Mouse (Mus musculus) left cerebral cortex, adult 18-20 months (tissue): ENCODE data around the gene Haus5. TPM values are rescaled to one million over a fixed set of nuclear protein-coding genes. Genes with fewer than 3 reads are reported as not detected.

Experiments
- DNase-seq, 2 experiments: peaks; one replicate each; pipeline ENCODE4 v3.0.0; 2021 to 2022; ENCODE audit warnings: low spot score in 2 of 2, mixed read lengths in 1 of 2
- total RNA-seq, 2 experiments: library from RNA; stranded (reverse); gene quantifications; 2 replicates each; pipeline ENCODE4 v1.2.3; 2021

The Haus5 gene
- total RNA-seq, 2 experiments from 2014 or later, result 5.2 to 7.6 TPM

DNA sequence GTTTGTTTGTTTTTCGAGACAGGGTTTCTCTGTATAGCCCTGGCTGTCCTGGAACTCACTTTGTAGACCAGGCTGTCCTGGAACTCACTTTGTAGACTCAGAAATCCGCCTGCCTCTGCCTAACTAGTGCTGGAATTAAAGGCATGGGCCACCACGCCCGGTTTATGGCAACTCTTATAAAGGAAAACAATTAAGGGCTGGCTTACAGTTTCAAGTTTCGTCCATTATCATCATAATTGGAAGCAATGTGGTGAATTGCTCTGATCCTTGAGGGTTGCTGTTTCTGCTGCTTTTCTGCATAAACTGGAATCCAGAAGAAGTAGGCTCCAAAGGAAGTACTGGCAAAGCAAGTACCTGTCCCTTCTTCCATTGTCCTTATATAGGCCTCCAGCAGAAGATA, 38.1 kb downstream of the Haus5 start:
- no peak for DNase-seq

DNA sequence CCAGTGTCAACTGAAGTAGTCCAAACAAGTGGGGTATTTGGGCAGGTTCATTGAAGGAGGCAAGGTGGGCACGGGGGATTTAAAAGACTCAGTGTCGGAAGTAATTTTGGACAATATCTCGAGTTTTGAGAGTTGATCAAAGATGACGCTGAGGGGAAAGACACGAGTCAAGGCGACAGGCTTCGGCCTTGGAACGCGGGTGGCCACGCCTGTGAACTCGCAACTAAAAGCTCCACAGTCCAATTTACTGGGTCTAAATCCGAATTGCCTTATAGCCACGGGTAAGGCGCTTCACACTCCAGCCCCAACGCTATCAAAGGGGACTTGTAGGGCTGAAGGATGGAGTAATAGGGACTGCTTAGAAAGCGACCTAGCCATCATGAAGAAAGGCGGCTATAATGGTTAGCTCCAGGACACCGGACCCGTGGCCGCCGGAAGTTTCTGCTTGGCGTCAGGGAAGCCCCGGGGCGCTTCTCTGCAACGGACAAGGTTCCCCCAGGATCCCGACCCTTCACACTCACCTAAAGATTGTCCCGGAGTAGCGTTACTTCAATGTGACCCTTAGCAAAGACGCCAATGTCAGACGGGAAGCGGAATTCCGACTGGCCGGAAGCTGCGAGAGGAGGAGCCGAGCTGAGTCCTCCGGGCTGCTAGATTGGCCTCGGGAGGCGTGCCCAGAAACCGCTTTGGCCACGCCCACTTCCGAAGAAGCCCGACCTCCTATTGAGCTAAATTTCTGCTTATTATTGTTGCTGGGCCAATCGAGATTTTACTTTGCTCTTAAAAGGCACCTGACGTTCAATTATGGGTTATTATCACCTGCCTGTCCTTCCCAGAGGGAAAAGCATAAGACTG, 39.0 kb downstream of the Haus5 start, which contains the start of gene Cox6b1:
Cox6b1 (minus strand) TSS at position 622 of the 855 bp plus-strand sequence.
- DNase-seq, result peak; percentile 83 to 87

DNA sequence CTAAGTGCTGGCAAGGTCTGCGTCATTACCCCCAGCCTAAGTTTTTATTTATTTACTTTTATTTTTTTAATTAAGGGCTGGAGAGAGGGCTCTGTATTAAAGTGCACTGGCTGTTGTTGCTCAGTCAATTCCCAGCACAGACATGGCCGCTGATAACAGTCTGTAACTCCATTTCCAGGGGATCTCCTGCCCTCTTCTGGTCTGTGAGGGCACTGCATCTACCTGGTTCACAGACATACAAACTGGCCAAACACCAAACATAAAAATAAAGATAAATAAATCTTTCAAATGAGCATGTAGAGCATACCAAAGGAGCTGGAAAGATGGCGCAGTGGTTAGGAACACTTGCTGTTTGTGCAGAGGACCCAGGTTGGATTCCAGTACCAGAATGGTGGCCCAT, 45.6 kb downstream of the Haus5 start:
- peak in 1 of 2 experiments; percentile 24 for DNase-seq

DNA sequence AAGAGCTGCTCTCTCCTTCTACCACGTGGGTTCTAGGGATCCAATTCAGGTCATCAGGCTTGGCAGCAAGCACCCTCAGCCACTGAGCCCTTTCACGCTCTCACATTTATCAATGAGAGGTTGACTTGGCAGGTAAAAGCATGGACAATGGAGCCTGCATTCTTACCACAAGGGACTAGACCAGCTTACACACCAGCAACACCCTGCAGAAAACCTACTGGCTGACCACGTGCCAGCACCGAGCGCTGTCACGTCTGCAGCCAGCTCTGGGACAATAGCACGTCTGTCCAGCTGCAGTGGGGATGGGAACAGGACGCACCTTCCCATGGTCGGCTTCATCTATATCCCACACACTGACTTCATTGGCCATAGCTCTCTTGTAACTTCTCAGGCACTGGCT, 46.1 kb downstream of the Haus5 start:
- no peak for DNase-seq

DNA sequence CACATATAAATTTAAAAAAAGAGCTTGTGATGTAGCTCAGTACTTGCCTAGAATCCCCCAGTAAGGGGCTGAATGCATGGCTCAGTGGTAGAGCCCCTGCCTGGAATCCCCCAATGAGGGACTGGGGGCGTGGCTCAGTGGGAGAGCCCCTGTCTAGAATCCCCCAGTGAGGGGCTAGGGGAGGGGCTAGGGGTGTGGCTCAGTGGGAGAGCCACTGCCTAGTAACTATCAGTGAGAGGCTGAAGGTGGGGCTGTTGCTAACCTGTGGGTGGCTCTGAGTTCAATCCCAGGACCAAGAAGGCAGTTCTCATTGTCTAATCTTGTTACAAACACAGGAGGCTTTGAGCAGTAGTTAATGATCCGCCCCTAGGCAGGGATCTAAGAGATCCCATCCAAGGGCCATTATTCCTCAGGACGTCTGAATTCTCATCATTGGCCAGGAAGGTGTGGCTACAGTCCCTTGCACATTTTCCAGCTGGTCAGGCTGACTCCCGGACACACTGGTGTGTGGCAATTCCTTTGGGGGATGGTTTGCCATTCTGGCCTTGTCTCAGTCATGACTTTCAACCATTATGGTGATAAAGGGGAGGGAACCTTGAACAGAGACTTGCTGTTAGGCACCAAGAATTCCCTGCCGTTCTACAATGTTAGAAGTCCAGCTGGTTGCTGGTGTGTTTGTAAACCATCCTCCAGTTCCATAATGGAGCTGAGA, 49.6 kb downstream of the Haus5 start:
- no peak for DNase-seq

DNA sequence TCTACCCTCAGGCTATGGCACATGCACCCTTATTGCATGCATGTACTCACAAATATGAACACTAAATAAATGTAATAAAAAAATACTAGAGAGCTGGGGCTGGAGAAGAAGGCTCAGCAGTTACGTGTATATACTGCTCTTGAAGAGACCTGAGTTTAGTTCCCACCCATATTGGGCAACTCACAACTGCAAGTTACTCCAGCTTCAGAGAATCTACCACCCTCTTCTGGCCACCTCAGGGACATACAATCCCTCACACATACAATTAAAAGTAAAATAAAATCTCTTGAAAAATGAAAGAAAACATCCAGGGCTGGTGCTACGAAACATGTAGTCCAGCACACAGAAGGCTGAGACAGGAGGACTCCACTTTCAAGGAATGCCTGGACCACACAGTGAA, 50.3 kb downstream of the Haus5 start:
- no peak for DNase-seq

DNA sequence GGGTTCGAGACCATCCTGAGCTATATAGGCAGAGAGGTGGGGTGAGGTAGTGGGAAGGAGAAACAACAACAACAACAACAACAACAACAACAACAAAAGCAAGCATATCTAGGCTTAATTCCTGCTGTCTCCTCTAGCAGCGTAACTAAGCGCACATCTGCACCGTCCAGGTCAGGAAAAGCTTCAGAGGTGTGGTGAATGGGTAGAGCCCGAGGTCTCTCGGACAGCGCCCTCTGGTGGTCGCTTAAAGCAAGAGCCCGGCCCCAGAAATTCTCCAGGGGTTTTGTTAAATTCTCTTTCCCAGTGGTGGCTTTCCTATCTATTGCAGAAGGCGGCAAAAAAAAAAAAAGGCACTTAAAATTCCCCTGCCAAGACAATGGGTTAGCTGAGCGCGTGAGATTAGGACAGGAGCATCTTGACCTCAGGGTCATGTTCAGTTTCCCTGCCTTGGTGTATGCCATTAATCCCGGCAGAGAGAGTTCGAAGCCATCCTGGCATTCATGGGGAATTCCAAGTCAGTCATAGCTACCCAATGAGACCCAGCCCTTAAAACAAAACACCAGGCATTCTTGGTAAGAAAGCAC, 51.2 kb downstream of the Haus5 start:
- DNase-seq, result peak; percentile 32 to 53

DNA sequence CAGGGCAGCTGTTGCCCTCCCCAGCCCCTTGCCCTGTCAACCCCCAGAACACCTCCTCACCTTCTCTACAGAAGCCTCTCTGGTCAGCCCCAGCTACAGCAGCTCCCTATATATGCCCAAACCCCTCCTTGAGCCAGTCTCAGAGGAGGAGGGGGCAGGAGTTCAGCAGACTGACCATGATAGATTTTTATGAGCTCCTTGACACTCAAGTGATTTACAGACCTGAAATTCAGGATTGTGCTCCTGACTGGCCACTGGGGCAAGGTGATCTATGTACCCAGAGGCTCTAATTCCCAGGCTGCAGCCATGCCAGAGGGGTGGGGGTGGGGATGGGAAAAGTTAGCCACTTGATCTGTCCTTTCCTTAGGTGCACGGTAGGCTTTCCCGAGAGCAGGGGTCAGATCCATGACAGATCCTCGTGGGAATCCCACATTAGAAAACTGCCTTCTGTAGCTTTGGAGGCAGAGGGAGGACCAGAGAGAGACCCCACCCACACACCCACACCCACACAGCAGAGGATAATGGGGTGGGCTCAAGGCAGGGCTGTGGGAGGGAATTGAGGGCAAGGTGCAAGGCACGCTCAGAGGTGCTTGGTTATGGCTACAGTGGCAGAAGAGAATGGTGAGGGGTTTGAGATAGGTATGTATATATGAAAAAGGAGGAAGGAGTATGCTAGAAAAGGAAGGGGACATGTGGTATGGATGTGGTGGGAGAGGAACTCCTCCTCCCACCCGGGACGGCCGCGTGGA, 52.0 kb downstream of the Haus5 start, which contains the start of gene Upk1a:
Upk1a (minus strand) TSS at position 194 of the 749 bp plus-strand sequence.
- DNase-seq, result no peak

DNA sequence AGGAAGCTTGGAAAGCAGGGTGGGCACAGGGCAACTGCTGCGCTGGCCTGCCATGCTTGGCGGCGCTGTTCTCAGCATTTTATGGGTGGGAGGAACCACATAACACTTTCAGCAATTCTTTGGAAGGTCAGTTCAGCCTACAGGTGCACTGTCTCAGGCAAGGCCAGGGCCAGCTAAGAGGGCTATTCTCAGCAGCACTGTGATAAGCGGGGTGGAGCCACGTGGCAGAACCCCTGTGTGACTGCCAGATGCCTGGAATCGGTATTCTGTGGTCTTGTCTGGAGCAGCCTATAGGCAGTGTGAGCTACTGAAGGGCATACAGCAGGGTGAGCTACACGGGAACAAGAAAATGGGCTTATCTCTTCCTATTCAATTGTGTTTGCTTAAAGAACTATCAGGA, 54.8 kb downstream of the Haus5 start:
- no peak for DNase-seq

DNA sequence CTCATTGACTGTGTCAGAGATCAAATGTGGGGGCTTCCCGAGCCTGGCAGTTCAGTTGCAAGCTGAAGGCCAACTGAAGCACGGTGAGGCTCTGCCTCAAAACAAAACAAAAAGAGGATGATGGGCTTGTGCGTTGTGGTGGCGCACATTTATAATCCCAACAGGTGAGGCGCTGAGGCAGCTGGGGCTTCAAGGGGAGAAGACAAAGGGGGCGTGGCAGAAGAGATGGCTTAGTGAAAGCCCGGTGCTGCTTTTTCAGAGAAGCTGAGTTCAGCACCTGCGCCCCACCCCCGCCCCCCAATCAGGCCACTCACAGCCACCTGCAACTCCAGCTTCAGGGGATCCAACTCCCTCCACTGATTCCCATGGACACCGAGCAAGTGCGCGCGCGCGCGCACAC, 56.3 kb downstream of the Haus5 start:
- no peak for DNase-seq

DNA sequence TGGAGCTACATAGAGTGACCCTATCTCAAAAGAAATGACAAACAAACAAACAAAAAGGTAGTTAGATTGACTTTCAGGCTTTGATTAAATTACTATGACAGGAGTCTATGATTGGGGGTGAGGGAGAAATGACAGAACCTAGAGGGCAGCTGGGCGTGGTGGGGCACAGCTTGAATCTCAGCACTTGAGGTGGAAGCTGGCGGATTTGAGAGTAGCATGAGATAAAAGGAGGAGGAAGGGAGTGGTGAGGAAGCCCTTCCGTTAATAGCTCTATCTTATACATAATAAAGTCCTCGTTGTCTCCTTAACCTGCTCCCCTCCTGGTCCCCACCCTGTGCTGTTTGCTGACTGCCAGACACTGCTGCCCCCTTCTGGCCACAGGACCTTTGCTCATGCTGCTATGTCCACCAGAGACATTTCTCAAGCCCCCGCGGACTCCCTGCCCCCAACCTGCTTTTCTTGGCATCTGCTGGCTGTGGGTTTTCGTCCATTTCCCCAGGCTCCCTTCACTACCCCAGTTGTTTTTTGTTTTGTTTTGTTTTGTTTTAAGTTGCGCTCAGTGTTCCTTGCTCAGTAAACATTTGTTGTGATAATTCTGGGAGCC, 57.0 kb downstream of the Haus5 start:
- DNase-seq, result peak in 1 of 2 experiments; percentile 48

DNA sequence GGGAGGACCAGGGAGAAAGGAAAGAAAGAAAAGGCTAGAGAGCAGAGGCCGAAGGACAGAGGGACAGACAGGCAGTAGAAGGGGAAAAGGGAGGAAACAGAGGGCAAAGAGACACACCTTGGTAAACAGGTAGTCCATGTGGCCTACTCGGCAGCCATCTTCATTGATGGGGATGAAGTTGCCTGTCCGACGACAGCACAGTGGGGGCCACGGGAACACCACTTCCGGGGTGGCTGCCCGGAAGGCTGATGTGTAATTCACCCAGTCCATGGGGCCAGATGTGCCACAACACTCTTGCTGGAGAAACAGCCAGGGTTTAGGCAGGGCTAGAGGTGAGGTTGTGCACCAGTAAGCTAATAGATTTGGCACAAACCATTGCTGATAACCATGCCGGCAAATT, 59.9 kb downstream of the Haus5 start:
- no peak for DNase-seq

DNA sequence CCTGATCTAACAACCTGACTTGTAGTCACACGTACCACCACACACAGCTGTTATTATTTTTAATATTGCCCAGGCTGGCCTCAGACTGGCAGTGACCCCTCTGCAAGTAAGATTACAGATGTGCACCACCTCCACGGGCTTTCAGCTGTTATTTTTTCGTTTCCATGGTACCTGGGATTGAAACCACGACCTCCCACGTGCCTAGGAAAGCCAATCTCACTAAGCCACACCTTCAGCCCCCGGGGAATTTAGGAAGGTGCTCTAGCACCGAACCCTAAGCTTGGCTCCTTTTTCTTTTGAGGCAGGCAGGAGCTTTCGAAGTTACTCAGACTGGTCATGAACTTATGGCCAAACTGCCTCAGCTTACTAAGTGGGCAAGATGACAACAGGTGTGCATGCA, 60.4 kb downstream of the Haus5 start:
- DNase-seq, result no peak

Other genes with a start within 250 kb of the Haus5 start
- 1 to 10 TPM in 1 of 2 experiments, not detected in 1; 1.8 TPM for gene Hcst, start 245.1 kb downstream of the Haus5 start, total RNA-seq
- 1 to 10 TPM; 3.9 to 4.1 TPM for gene Nfkbid, start 243.3 kb downstream of the Haus5 start, total RNA-seq
- 1,000 to 10,000 TPM; 1,233 to 1,333 TPM for gene Aplp1, start 219.5 kb downstream of the Haus5 start, total RNA-seq
- 1 to 10 TPM; 8.2 to 8.3 TPM for gene Kirrel2, start 207.3 kb downstream of the Haus5 start, total RNA-seq
- gene Nphs1, start 206.7 kb downstream of the Haus5 start, total RNA-seq, result under 1 TPM; 0.44 to 0.52 TPM
- gene Prodh2, start 171.4 kb downstream of the Haus5 start, total RNA-seq, result not detected
- 100 to 1,000 TPM; 179 to 187 TPM for gene Arhgap33, start 129.9 kb downstream of the Haus5 start, total RNA-seq
- gene Hspb6, start 112.8 kb downstream of the Haus5 start, total RNA-seq, result 1 to 10 TPM; 3.7 to 4.3 TPM
- gene Proser3, start 112.7 kb downstream of the Haus5 start, total RNA-seq, result 1 to 10 TPM; 3.8 TPM
- gene Lin37, start 105.2 kb downstream of the Haus5 start, total RNA-seq, result 10 to 100 TPM; 56.8 to 60.4 TPM
- gene U2af1l4, start 101.7 kb downstream of the Haus5 start, total RNA-seq, result 10 to 100 TPM; 64.4 to 71.5 TPM
- 1 to 10 TPM; 7.5 to 8.1 TPM for gene Gm49396, start 101.7 kb downstream of the Haus5 start, total RNA-seq
- 10 to 100 TPM; 87.7 to 94.4 TPM for gene Psenen, start 101.4 kb downstream of the Haus5 start, total RNA-seq
- 1 to 10 TPM; 2.9 to 4.7 TPM for gene Igflr1, start 99.6 kb downstream of the Haus5 start, total RNA-seq
- gene Kmt2b, start 76.3 kb downstream of the Haus5 start, total RNA-seq, result 10 to 100 TPM; 40.0 to 48.4 TPM
- gene Zbtb32, start 66.1 kb downstream of the Haus5 start, total RNA-seq, result not detected
- gene Upk1a, start 52.1 kb downstream of the Haus5 start, total RNA-seq, result under 1 TPM; 0.26 to 0.70 TPM
- 100 to 1,000 TPM; 606 to 625 TPM for gene Cox6b1, start 38.8 kb downstream of the Haus5 start, total RNA-seq
- gene Etv2, start 29.1 kb downstream of the Haus5 start, total RNA-seq, result not detected
- 10 to 100 TPM; 66.6 to 79.5 TPM for gene Rbm42, start 14.7 kb downstream of the Haus5 start, total RNA-seq
- not detected for gene Pmis2, start 6.6 kb upstream of the Haus5 start, total RNA-seq
- not detected for gene 2200002J24Rik, start 33.9 kb upstream of the Haus5 start, total RNA-seq
- under 1 TPM; 0.26 to 0.66 TPM for gene Atp4a, start 47.2 kb upstream of the Haus5 start, total RNA-seq
- gene Tmem147, start 64.5 kb upstream of the Haus5 start, total RNA-seq, result 100 to 1,000 TPM; 114 to 129 TPM
- not detected for gene Gapdhs, start 78.7 kb upstream of the Haus5 start, total RNA-seq
- gene Sbsn, start 86.5 kb upstream of the Haus5 start, total RNA-seq, result 10 to 100 TPM in 1 of 2 experiments, 1 to 10 TPM in 1; 8.2 to 12.9 TPM
- 1 to 10 TPM; 1.9 to 4.0 TPM for gene Dmkn, start 98.8 kb upstream of the Haus5 start, total RNA-seq
- not detected for gene Krtdap, start 122.9 kb upstream of the Haus5 start, total RNA-seq
- gene Ffar2, start 158.8 kb upstream of the Haus5 start, total RNA-seq, result not detected
- not detected for gene Ffar3, start 191.2 kb upstream of the Haus5 start, total RNA-seq
- not detected for gene Ffar1, start 196.6 kb upstream of the Haus5 start, total RNA-seq
- under 1 TPM in 1 of 2 experiments, not detected in 1; 0.09 TPM for gene Cd22, start 215.3 kb upstream of the Haus5 start, total RNA-seq
- gene Mag, start 249.9 kb upstream of the Haus5 start, total RNA-seq, result 100 to 1,000 TPM in 1 of 2 experiments, 10 to 100 TPM in 1; 91.4 to 101 TPM